Mouse (Mus musculus) heart, adult 8-10 months (tissue): ENCODE measurements around the gene Zic5. TPM values are rescaled to one million over a fixed set of nuclear protein-coding genes. Genes with fewer than 3 reads are reported as not detected.

Experiments
- DNase-seq: peaks from one replicate; pipeline ENCODE4 v3.0.0; 2022; ENCODE audit warnings: low spot score
- total RNA-seq, 4 experiments: library from RNA; stranded (reverse); gene quantifications; 2 replicates each; pipeline ENCODE4 v1.2.4; 2022

The Zic5 gene
- total RNA-seq, 4 experiments from 2014 or later, result not detected

DNA sequence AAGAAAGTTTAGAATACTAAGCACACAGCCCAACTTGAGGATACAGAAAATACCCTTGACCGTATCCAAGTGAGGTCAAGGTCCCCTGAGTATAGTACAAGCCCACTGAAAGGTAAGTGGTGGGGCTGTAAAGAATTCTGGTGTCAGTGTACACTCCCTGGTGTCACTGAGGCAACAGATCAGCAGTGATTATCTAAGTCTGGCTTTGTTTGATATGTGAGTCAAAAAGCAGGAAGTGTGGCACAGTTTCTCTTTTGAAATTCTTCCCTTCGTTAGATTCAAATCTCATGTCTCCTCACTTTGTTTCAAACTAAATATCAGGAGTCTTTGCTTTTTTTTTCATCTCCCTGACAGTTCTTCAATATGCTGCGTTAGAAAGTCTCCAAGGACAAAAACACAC, 32.9 kb downstream of the Zic5 start:
- DNase-seq, result no peak

GRCm38 (mm10) chr14:122427654-122428053, 37.8 kb downstream of the Zic5 start:
- no peak for DNase-seq

DNA sequence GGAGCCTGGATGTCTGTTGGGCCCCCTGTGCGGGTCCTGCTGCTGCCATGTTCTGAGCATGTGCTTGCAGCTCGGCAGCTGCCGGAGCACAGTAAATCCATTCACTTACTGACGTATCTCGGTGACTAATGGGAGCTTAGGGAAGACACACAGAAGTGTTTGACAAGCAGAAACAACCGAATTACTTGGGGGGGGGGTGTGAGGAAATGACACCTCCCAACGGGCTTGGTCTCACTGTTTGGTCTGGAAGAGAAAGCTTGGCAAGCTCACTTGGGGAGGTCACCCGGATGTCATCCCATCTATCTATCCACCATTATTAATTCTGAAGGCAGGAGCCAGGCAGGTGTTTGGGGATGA, 38.3 kb downstream of the Zic5 start:
- DNase-seq, result no peak

- DNase-seq, result no peak
Measured at GRCm38 (mm10) chr14:122426529-122427203, 38.8 kb downstream of the Zic5 start.

GRCm38 (mm10) chr14:122424441-122424840, 41.0 kb downstream of the Zic5 start:
- no peak for DNase-seq

DNA sequence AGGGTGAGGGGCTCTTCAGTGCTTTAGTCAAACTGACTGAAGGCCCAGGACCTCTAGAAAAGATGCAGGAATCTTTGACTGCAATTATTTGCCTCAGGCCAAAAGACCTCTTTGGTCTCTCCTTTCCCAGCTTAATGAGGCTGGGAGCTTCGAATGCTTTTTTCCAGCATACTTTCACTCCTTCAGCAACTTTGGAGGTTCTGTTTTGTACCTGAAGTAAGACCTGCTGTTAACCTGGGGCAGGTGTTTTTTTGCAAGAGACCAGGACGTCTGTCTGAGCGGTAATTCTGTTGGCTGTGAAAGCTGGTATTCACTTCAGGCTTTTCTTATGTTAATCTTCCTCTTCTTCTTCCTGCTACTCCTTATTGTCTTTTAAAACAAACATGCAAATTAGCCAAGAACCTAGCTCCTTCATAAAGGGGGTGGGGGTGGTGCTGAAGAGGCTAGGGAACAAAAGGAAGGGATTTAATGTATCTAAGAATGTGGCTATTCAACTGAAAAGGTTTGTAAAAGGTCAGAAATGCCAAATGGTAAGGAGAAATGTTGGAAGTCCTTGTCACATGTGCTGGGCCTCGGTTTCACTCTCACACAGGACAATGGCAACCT, 49.2 kb downstream of the Zic5 start:
- DNase-seq, result no peak

GRCm38 (mm10) chr14:122414786-122415185, 50.7 kb downstream of the Zic5 start:
- DNase-seq, result no peak

- DNase-seq, result no peak
Measured at GRCm38 (mm10) chr14:122413542-122413928, 51.9 kb downstream of the Zic5 start.

- DNase-seq, result no peak
Measured at GRCm38 (mm10) chr14:122412841-122413541, 52.5 kb downstream of the Zic5 start.

Other genes starting within 250 kb of the Zic5 start
- not detected for gene Gm5089, start 14.6 kb downstream of the Zic5 start, total RNA-seq
- under 1 TPM in 1 of 4 experiments, not detected in 3; 0.11 TPM for gene Zic2, start 9.8 kb upstream of the Zic5 start, total RNA-seq
- not detected for gene Gm10837, start 24.9 kb upstream of the Zic5 start, total RNA-seq
- 100 to 1,000 TPM in 3 of 4 experiments, 10 to 100 TPM in 1; 88.8 to 117 (median 110) TPM for gene Pcca, start 68.6 kb upstream of the Zic5 start, total RNA-seq